Mouse (Mus musculus) layer of hippocampus, postnatal 36 days (tissue): ENCODE measurements around the gene Thap11. TPM values are rescaled to one million over a fixed set of nuclear protein-coding genes. Genes with fewer than 3 reads are reported as not detected.
"Not testable (repeated sequence)": the region's sequence is repeated elsewhere in the genome, so short reads cannot be mapped to it uniquely, and the experiment has no call there.

Experiments
- DNase-seq, 2 experiments: peaks; one replicate each; pipeline ENCODE4 v3.0.0; 2022
- total RNA-seq, 2 experiments: library from RNA; stranded (reverse); gene quantifications; 2 replicates each; pipeline ENCODE4 v1.2.3; 2021

Thap11 gene
- 10 to 100 TPM; 42.2 to 42.3 TPM for total RNA-seq

- DNase-seq: peak; percentile 90
These were observed at the start of gene Thap11 for GRCm38 (mm10) chr8:105854715-105855216. Thap11 (plus strand) TSS chr8:105855132.

GRCm38 (mm10) chr8:105805346-105805745, 49.6 kb upstream of the Thap11 start:
- no peak for DNase-seq

DNA sequence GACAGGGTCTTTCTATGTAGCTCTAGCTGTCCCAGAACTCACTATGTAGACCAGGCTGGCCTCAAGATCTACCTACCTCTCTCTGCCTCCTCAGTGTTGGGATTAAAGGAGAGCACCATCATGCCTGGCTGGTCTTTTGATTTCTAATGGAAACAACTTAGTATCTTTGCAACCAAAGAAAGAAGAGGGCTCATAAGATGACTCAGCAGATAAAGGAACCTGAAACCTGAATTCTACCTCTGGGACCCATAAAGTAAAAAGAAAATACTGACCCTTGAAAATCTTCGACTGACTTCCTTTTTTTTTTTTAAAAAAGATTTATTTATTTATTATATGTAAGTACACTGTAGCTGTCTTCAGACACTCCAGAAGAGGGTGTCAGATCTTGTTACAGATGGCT, 49.0 kb upstream of the Thap11 start:
- no peak for DNase-seq

GRCm38 (mm10) chr8:105807766-105808165, 47.2 kb upstream of the Thap11 start:
- DNase-seq: no peak

- no peak for DNase-seq
These were observed 46.5 kb upstream of the Thap11 start for GRCm38 (mm10) chr8:105808480-105808879.

DNA sequence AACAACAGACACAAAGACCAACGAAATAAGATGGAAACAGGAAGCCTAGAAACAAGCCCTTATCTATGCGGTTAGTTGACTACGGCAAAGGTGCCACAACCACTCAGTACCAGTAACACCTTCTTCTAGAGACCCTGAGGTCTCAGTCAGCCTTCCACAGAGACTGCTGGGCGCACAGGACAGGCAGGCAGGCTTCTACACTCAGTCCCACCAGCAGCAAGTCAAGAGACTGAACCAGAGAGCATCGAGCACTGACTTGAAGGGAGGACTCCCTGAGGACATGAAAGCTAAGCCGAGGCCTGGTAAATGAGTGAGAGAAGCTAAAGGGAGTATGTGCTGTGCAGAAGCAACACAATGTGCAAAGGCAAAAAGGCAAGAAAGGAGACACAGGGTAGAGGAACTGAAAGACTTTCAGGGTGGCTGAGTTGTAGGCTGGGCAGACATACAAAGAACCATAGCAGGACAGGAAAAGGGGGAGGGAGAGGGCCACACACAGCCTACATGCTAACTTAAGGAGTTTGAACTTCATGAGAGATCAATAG, 44.6 kb upstream of the Thap11 start:
- no peak for DNase-seq

- DNase-seq: no peak
These were observed 43.9 kb upstream of the Thap11 start for GRCm38 (mm10) chr8:105811061-105811460.

- no peak for DNase-seq
These were observed 43.4 kb upstream of the Thap11 start for GRCm38 (mm10) chr8:105811543-105811942.

DNA sequence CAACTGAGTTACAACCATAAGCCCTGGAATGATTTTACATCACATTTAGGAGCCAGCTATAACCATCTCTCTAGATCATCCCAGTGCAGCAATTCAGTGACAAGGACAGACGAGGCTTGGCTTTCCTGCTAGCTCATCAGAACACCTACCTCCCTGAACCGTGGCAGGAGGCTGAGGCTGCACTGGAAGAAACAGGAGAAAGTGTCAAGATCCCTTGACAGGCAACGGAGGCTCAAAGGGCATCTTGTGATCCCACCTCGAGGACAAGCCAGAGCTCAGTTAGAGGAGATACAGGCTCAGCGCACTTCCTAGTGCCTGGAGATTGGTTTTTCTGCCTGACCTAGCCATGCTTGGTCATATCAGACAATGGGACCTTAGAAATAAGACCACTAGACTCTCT, 42.4 kb upstream of the Thap11 start:
- DNase-seq: no peak

- DNase-seq: no peak
These were observed 41.7 kb upstream of the Thap11 start for GRCm38 (mm10) chr8:105813241-105813640.

GRCm38 (mm10) chr8:105819659-105820058, 35.3 kb upstream of the Thap11 start:
- DNase-seq: no peak

GRCm38 (mm10) chr8:105820925-105821324, 34.0 kb upstream of the Thap11 start:
- no peak for DNase-seq

DNA sequence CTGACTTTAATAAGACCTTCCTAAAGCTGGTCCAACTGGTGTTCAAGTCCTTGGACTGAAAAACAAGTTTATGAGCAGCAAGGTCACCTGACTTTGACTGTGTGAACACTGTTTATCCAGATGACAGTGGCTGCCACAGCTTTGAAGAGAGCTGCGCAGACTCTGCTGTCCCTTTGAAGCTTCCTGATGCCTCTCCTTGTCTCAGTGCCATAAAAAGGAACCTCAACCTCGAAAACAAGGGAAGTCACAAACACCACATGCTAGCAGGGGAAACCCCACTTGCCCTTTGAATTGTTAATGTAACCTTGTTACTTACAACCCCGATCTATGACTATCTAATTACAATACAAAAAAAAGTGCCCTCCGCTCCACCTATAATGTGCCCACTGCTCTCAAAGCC, 29.4 kb upstream of the Thap11 start:
- DNase-seq: no peak

DNA sequence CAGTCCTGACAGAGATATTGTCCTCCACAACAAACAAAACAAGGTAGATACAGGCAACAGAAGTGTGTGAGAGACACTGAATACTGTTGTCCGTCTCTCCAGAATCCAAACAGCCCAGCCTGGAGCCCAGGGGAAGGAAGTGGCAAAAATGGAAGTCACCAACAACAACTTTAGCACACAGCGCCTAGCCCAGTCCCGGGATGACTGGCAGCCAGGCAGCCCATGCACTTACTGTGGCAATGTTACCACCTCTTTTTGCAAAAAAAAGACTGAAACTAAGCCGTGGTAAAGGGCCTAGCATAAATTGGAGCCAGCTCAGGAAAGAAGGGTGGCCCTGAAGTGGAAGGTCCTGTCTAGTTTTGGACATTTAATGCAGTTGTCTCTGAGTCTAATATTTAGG, 28.6 kb upstream of the Thap11 start:
- DNase-seq: no peak

- peak; percentile 95 to 97 for DNase-seq
These were observed 27.8 kb upstream of the Thap11 start, which contains the start of the genes Ranbp10 and Tsnaxip1 for GRCm38 (mm10) chr8:105826861-105827848. Ranbp10 (minus strand) TSS chr8:105827350. Tsnaxip1 (plus strand) TSS chr8:105827731.

GRCm38 (mm10) chr8:105833740-105834139, 21.2 kb upstream of the Thap11 start:
- DNase-seq: not testable (repeated sequence)

- DNase-seq: peak in 1 of 2 experiments; percentile 45
These were observed 19.6 kb upstream of the Thap11 start for GRCm38 (mm10) chr8:105835318-105835717.

GRCm38 (mm10) chr8:105836991-105837390, 17.9 kb upstream of the Thap11 start:
- DNase-seq: no peak

DNA sequence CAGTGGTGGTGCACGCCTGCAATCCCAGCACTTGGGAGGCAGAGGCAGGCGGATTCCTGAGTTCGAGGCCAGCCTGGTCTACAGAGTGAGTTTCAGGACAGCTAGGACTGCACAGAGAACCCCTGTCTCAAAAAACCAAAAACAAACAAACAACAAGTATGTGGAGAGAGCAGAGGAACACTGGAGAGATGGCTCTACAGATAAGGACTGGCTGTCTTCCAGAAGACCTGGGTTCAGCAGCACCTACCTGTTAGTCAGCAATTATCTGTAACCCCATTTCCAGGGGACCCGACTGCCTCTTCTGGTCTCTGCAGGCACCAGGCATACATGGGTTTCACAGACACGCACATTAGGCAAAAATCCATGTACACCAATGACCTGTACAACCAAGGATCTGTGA, 15.7 kb upstream of the Thap11 start:
- no peak for DNase-seq

DNA sequence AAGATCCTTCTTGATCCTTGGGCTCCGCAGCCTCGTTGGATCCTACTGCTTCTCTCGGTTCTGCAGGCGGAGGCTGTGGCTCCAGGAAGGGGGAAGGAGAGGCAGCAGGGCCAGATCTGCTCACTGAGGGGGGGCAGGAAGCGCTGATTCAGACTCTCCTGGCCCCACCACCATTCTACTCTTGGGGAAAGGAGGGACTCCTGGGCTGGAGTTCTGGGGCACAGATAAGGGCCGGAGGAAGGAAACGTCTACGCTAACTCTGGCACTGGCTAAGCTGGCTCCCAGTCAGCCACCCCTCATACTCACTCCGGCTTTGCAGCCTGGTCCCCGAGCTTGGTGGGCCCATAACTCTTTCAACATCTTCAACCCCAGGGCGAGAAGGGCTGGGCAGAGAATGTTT, 8.3 kb upstream of the Thap11 start:
- no peak for DNase-seq

GRCm38 (mm10) chr8:105850014-105850413, 4.9 kb upstream of the Thap11 start:
- DNase-seq: no peak

DNA sequence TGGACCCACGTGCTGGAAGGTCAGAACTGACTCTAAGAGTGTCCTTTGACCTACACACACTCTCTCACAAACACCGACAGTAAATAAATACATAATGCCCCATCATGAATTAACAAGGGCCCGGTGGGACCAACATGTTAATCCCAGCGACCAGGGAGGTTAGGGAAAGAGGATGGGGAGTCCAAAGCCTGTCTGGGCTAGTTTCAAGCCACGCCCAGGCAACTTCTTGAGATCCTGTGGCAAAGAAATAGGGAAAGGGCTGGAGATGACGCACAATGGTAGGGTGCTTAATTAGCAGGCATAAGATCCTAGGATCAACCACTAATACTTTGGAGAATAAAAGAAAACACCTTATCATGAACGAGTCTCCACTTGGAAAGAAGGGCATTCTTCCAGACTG, 4.3 kb upstream of the Thap11 start:
- DNase-seq: no peak

- peak; percentile 88 to 89 for DNase-seq
These were observed 3.2 kb upstream of the Thap11 start for GRCm38 (mm10) chr8:105851651-105852143.
